Mouse (Mus musculus): ENCODE measurements at regions not wholly inside any gene's neighbourhood (a gene's known extent, or its start where the extent isn't known, plus 50 kb on each side); places are given as distances from the start of the nearest gene placed in this dataset.

GRCm38 (mm10) chr12:16034691-16035515, 218.2 kb upstream of the Trib2 start:
- Histone ChIP-seq H3K27me3 (ENCODE audit: insufficient read depth, low read length) (no peaks in the 10 kb centered on the region), H3K36me3 (ENCODE audit: insufficient read depth, low read length) (no peaks in the 10 kb centered on the region), H3K4me1 (ENCODE audit: insufficient read depth, low read length) (no peaks in the 10 kb centered on the region), H3K9ac (replicated peaks; ENCODE audit: low read length) (no peak overlapping the region), H3K4me3 (ENCODE audit: low read length) (no peak overlapping the region), H3K9me3 (ENCODE audit: low read length) (no peaks in the 10 kb centered on the region), H3K4me2 (ENCODE audit: low read depth, low read length) (no peak overlapping the region), H3K27ac (no peak overlapping the region)
- TF ChIP-seq CTCF (IDR thresholded peaks at IDR 0.05; ENCODE audit: low read depth) = no peak
- DNase-seq (ENCODE audit: low spot score) (no peak), ATAC-seq (no peak)

DNA sequence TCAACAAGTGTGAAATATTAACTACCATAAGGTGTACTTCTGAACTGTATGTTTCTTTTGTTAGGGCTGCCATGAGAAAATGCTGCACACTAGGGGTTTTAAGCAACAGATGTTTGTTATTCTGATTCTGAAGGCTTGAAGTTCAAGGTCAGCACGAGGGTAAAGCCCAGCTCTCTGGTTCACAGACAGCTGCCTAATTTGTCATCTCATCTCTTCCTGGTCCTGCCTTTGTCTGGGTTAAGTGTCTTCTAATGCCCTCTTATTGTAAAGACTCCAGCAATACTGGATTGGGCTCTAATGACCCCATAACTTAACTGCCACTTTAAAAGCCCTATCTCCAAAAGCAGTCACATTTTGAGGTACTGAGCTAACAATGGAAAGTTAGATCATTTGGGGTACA, 209.9 kb upstream of the Trib2 start:
- H3K27ac ChIP-seq = no peak overlapping the region
- H3K9ac ChIP-seq (replicated peaks; ENCODE audit: low read length) = no peak overlapping the region
- H3K36me3 ChIP-seq (ENCODE audit: insufficient read depth, low read length) = no peaks in the 10 kb centered on the region
- no peaks in the 10 kb centered on the region for H3K4me1 ChIP-seq (ENCODE audit: insufficient read depth, low read length)
- 4% methylated on average over 1 of the region's 1 CpGs for WGBS
- H3K4me2 ChIP-seq (ENCODE audit: low read depth, low read length) = no peak overlapping the region
- no peak overlapping the region for H3K4me3 ChIP-seq (ENCODE audit: low read length)
- ATAC-seq (no peak), DNase-seq (ENCODE audit: low spot score) (no peak)
- no peaks in the 10 kb centered on the region for H3K9me3 ChIP-seq (ENCODE audit: low read length)
- no peak for TF ChIP-seq CTCF (IDR thresholded peaks at IDR 0.05; ENCODE audit: low read depth)
- H3K27me3 ChIP-seq (ENCODE audit: insufficient read depth, low read length) = no peaks in the 10 kb centered on the region

DNA sequence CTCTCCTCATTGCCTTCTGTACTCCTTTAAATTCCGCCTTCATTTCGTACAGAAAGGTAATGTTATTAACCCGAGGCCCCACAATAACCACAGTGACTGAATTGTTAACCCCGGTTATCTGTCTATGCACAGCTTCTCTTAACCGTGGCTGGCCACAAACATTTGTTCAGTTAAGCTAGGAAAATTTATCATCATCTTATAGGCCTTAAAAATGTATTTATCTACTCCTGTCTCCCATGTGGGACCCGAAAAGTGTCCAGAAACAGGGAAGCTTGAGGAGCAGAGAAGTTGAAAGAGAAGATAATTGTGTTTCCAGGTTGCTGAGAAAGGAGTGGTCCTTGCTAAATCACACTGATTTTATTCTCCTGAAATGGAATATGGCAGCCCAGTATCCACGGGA, 206.6 kb upstream of the Trib2 start:
- Histone ChIP-seq H3K36me3 (ENCODE audit: insufficient read depth, low read length) (no peaks in the 10 kb centered on the region), H3K4me3 (ENCODE audit: low read length) (no peak overlapping the region), H3K4me2 (ENCODE audit: low read depth, low read length) (no peak overlapping the region), H3K9ac (replicated peaks; ENCODE audit: low read length) (no peak overlapping the region), H3K9me3 (ENCODE audit: low read length) (no peaks in the 10 kb centered on the region), H3K27ac (no peak overlapping the region), H3K4me1 (ENCODE audit: insufficient read depth, low read length) (no peaks in the 10 kb centered on the region), H3K27me3 (ENCODE audit: insufficient read depth, low read length) (no peaks in the 10 kb centered on the region)
- TF ChIP-seq CTCF (IDR thresholded peaks at IDR 0.05; ENCODE audit: low read depth) = no peak
- ATAC-seq (no peak), DNase-seq (ENCODE audit: low spot score) (no peak)
- WGBS = 91% methylated on average over 7 of the region's 7 CpGs

DNA sequence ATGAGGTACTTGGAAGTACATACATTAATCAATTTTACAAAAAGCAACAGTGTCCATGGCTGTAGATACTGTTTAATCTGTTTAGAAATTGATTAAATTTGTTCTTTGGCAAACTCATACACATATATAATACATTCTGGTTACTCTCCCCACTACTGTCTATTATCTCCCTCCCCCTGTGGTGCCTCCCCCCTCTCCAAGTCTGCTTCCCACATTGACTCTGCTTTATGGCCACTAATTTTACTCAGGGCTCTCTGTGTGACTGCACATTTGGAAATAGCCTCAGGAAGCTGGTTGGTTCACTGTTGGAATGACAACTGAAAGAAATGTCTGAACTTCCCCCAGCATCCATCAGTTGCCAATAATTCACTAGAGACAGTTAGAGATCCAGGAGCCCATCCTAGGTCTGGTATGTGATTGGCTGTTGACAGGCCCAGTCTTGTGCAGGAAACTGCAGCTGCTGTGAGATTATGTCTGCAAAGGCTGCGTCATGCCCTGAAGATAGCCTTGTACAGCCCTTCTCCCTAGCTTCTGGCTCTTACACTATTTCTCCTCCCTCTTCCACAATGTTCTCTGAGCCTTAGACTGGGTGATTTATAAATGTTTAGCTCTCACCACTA, 204.6 kb upstream of the Trib2 start:
- Histone ChIP-seq H3K9me3 (ENCODE audit: low read length) (no peaks in the 10 kb centered on the region), H3K4me3 (ENCODE audit: low read length) (no peak overlapping the region), H3K27me3 (ENCODE audit: insufficient read depth, low read length) (no peaks in the 10 kb centered on the region), H3K36me3 (ENCODE audit: insufficient read depth, low read length) (no peaks in the 10 kb centered on the region), H3K27ac (no peak overlapping the region), H3K4me1 (ENCODE audit: insufficient read depth, low read length) (no peaks in the 10 kb centered on the region), H3K9ac (replicated peaks; ENCODE audit: low read length) (no peak overlapping the region), H3K4me2 (ENCODE audit: low read depth, low read length) (no peak overlapping the region)
- DNase-seq (ENCODE audit: low spot score) (no peak), ATAC-seq (no peak)
- TF ChIP-seq CTCF (IDR thresholded peaks at IDR 0.05; ENCODE audit: low read depth) = no peak
- 80% methylated on average over 1 of the region's 1 CpGs for WGBS

DNA sequence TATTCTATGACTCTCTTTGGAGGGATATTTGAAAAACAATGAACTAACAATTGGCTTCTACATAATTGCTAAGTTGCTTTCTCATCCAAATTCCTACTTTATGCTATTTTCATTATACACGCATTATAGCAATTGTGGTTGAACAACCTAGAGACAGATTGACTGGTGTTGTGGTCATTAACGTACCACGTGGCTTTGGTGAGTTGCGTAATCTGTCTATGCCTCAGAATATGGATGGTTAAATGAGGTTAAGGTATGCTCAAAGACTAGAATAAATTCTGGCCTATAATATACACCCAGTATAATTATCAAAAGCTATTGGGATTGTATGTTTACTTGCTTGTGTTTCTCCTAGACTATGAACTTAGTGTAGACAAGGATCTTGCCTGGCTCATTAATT, 201.5 kb upstream of the Trib2 start:
- Histone ChIP-seq H3K36me3 (ENCODE audit: insufficient read depth, low read length) (no peaks in the 10 kb centered on the region), H3K27me3 (ENCODE audit: insufficient read depth, low read length) (no peaks in the 10 kb centered on the region), H3K27ac (no peak overlapping the region), H3K9me3 (ENCODE audit: low read length) (no peaks in the 10 kb centered on the region), H3K9ac (replicated peaks; ENCODE audit: low read length) (no peak overlapping the region), H3K4me3 (ENCODE audit: low read length) (no peak overlapping the region), H3K4me1 (ENCODE audit: insufficient read depth, low read length) (no peaks in the 10 kb centered on the region), H3K4me2 (ENCODE audit: low read depth, low read length) (no peak overlapping the region)
- ATAC-seq (no peak), DNase-seq (ENCODE audit: low spot score) (no peak)
- no peak for TF ChIP-seq CTCF (IDR thresholded peaks at IDR 0.05; ENCODE audit: low read depth)
- WGBS = 92% methylated on average over 4 of the region's 4 CpGs

- Histone ChIP-seq H3K27ac (no peak overlapping the region), H3K4me2 (ENCODE audit: low read depth, low read length) (no peak overlapping the region), H3K36me3 (ENCODE audit: insufficient read depth, low read length) (no peaks in the 10 kb centered on the region), H3K4me1 (ENCODE audit: insufficient read depth, low read length) (peaks cover 2% of the 10 kb centered on the region; the same call in 1 of the 2 replicates), H3K9me3 (ENCODE audit: low read length) (no peaks in the 10 kb centered on the region), H3K27me3 (ENCODE audit: insufficient read depth, low read length) (no peaks in the 10 kb centered on the region), H3K9ac (replicated peaks; ENCODE audit: low read length) (no peak overlapping the region), H3K4me3 (ENCODE audit: low read length) (no peak overlapping the region)
- 100% methylated on average over 1 of the region's 1 CpGs for WGBS
- ATAC-seq = no peak
- DNase-seq (ENCODE audit: low spot score) = no peak
- no peak for TF ChIP-seq CTCF (IDR thresholded peaks at IDR 0.05; ENCODE audit: low read depth)
Observed at GRCm38 (mm10) chr12:16016621-16017020, 199.9 kb upstream of the Trib2 start.

DNA sequence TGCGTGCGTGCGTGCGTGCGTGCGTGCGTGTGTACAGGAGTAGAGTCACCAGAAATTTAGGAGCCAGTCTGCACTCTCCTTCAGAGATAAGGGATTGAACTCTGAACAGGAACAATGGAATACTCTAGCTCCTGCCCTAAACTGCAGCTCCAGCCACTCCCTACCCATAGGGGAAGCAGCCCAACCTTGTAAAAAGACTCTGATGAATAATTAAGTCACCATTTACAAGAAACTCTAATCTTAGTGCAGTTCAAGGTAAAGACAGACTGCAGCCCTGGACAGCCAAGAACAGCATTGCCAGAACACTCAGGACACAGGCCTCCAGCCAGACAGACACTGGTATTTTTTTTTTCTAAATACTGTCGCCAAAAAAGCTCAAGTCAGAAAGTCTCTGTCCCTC, 198.9 kb upstream of the Trib2 start:
- no peaks in the 10 kb centered on the region for H3K36me3 ChIP-seq (ENCODE audit: insufficient read depth, low read length)
- no peak overlapping the region for H3K4me2 ChIP-seq (ENCODE audit: low read depth, low read length)
- H3K4me1 ChIP-seq (ENCODE audit: insufficient read depth, low read length) = peaks cover 4% of the 10 kb centered on the region; the same call in 1 of the 2 replicates
- DNase-seq (ENCODE audit: low spot score) = no peak
- ATAC-seq = no peak
- H3K9ac ChIP-seq (replicated peaks; ENCODE audit: low read length) = no peak overlapping the region
- H3K27ac ChIP-seq = no peak overlapping the region
- H3K27me3 ChIP-seq (ENCODE audit: insufficient read depth, low read length) = no peaks in the 10 kb centered on the region
- 91% methylated on average over 8 of the region's 8 CpGs for WGBS
- H3K4me3 ChIP-seq (ENCODE audit: low read length) = no peak overlapping the region
- TF ChIP-seq CTCF (IDR thresholded peaks at IDR 0.05; ENCODE audit: low read depth) = no peak
- H3K9me3 ChIP-seq (ENCODE audit: low read length) = no peaks in the 10 kb centered on the region
